Mouse (Mus musculus): ENCODE measurements around the gene Gba.

DNA sequence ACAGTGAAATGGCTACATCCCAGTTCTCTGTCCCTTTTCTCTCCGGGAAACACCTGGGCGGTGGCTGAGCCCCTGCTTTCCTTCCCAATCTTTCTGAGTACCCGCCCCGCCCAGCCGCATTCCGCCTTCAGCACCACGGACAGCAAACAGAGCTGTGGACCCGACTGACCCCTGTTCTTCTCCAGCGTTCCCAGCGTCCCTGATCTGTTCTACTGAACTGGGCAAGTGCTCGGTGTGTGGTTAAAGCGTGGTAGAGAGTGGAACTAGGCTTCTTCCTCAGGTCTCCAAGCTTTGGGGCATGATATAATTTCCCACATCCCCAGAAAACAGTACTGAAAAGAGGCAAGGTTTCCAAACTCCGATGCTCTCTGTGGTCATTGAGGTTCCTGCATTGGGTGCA is 43.5 kb upstream of the Gba start:
- TF ChIP-seq CTCF (IDR thresholded peaks at IDR 0.05 in 2 of 3, conservative IDR thresholded peaks at IDR 0.05 in 1 of 3; ENCODE audit: control insufficient read depth in 1 of 3, insufficient read depth in 1 of 3, low read depth in 2 of 3, low read length in 3 of 3, poor library complexity in 1 of 3, severe bottlenecking in 1 of 3) = no peak
- no peak for TF ChIP-seq ZC3H11A (IDR thresholded peaks at IDR 0.05; ENCODE audit: low read depth, low read length)
- no peak for TF ChIP-seq ZNF384 (IDR thresholded peaks at IDR 0.05; ENCODE audit: low read depth, low read length)
- TF ChIP-seq POLR2A (IDR thresholded peaks at IDR 0.05; ENCODE audit: control insufficient read depth in 1 of 2, insufficient read depth in 1 of 2, low read depth in 1 of 2, low read length in 2 of 2, poor library complexity in 1 of 2) = no peak
- TF ChIP-seq HCFC1 (IDR thresholded peaks at IDR 0.05; ENCODE audit: low read depth, low read length) = no peak
- TF ChIP-seq EP300 (IDR thresholded peaks at IDR 0.05; ENCODE audit: low read depth in 1 of 2, low read length in 2 of 2) = no peak
- TF ChIP-seq POLR2AphosphoS2 (IDR thresholded peaks at IDR 0.05; ENCODE audit: low read length) = no peak
- no peak for TF ChIP-seq SMC3 (IDR thresholded peaks at IDR 0.05; ENCODE audit: low read depth, low read length)
- no peak for TF ChIP-seq GABPA (IDR thresholded peaks at IDR 0.05; ENCODE audit: low read depth, low read length)
- no peak for TF ChIP-seq USF1 (IDR thresholded peaks at IDR 0.05; ENCODE audit: low read depth, low read length)
- TF ChIP-seq MEF2A (IDR thresholded peaks at IDR 0.05; ENCODE audit: extremely low read depth, insufficient replicate concordance, low read depth, low read length, poor library complexity, severe bottlenecking) = no peak
- no peak for TF ChIP-seq RCOR1 (IDR thresholded peaks at IDR 0.05; ENCODE audit: low read depth, low read length)
- TF ChIP-seq RAD21 (IDR thresholded peaks at IDR 0.05; ENCODE audit: low read depth, low read length) = no peak
- TF ChIP-seq E2F4 (IDR thresholded peaks at IDR 0.05; ENCODE audit: borderline replicate concordance, low read depth, low read length) = no peak
